Mouse (Mus musculus): ENCODE results near the gene Hoxd1. TPM values are rescaled to one million over a fixed set of nuclear protein-coding genes. Genes with fewer than 3 reads are reported as not detected.

Gene Hoxd1
- total RNA-seq, 2 experiments from 2014 or later: not detected

Small RNA genes within 50 kb of the gene (microRNA-seq; reads per million reads assigned to microRNA genes)
- 7.8 to 697 reads per million in 2 experiments for gene Mir10b

Other genes starting within 250 kb of the Hoxd1 start
- gene Lnpk, start 183.5 kb upstream of the Hoxd1 start, total RNA-seq (2021): 10 to 100 TPM; 16.8 to 18.8 TPM
- gene Evx2, start 103.4 kb upstream of the Hoxd1 start, total RNA-seq (2021): not detected
- not detected for gene Hoxd13, start 94.7 kb upstream of the Hoxd1 start, total RNA-seq (2021)
- not detected for gene Hoxd12, start 88.0 kb upstream of the Hoxd1 start, total RNA-seq (2021)
- gene Hoxd11, start 83.4 kb upstream of the Hoxd1 start, total RNA-seq (2021): not detected
- gene Hoxd10, start 71.1 kb upstream of the Hoxd1 start, total RNA-seq (2021): under 1 TPM in 1 of 2 experiments, not detected in 1; 0.14 TPM
- gene Hoxd9, start 65.3 kb upstream of the Hoxd1 start, total RNA-seq (2021): under 1 TPM; 0.12 to 0.24 TPM
- 1 to 10 TPM; 1.5 to 1.6 TPM for gene Hoxd8, start 58.4 kb upstream of the Hoxd1 start, total RNA-seq (2021)
- not detected for gene Hoxd3, start 51.1 kb upstream of the Hoxd1 start, total RNA-seq (2021)
- gene Hoxd4, start 51.1 kb upstream of the Hoxd1 start, total RNA-seq (2021): under 1 TPM; 0.36 to 0.51 TPM
- under 1 TPM in 1 of 2 experiments, not detected in 1; 0.07 TPM for gene Gm28230, start 36.3 kb upstream of the Hoxd1 start, total RNA-seq (2021)
- 100 to 1,000 TPM; 104 to 121 TPM for gene Mtx2, start 62.8 kb downstream of the Hoxd1 start, total RNA-seq (2021)